Mouse (Mus musculus) hindbrain, embryonic 13.5 days (tissue): Measurements from ENCODE around the gene Adam21. TPM values are rescaled to one million over a fixed set of nuclear protein-coding genes. Genes with fewer than 3 reads are reported as not detected.
A peak's percentile ranks its signal among the peaks of the same experiment; 100 is the strongest.
"Not testable (repeated sequence)": the region's sequence is repeated elsewhere in the genome, so short reads cannot be mapped to it uniquely, and the experiment has no call there.

Experiments
- ATAC-seq: fragments of 200-750 bp; cut with Nextera tagmentation; 2 replicates; pipeline ENCODE4 v1.8.0; 2017; ENCODE audit warnings: moderate TSS enrichment; ENCODE audit not compliant: low FRiP score
- H3K27ac ChIP-seq: fragments of 300-500 bp; sonication (generic); 2 replicates; pipeline ENCODE4 v1.5.1; 2015; ENCODE audit warnings: inconsistent platforms, mild to moderate bottlenecking, moderate library complexity
- H3K27me3 ChIP-seq: fragments of 300-500 bp; sonication (generic); 2 replicates; pipeline ENCODE4 v1.6.1; 2015; ENCODE audit warnings: mild to moderate bottlenecking, inconsistent platforms
- H3K36me3 ChIP-seq: fragments of 300-500 bp; sonication (generic); 2 replicates; pipeline ENCODE4 v1.6.1; 2015; ENCODE audit warnings: mild to moderate bottlenecking, inconsistent platforms
- H3K4me1 ChIP-seq: fragments of 300-500 bp; sonication (generic); replicated peaks from 2 replicates; pipeline ENCODE4 v1.6.1; 2015; ENCODE audit warnings: inconsistent platforms
- H3K4me2 ChIP-seq: fragments of 300-500 bp; sonication (generic); 2 replicates; pipeline ENCODE4 v1.6.1; 2015; ENCODE audit warnings: inconsistent platforms, mild to moderate bottlenecking, moderate library complexity
- H3K4me3 ChIP-seq: fragments of 300-500 bp; sonication (generic); 2 replicates; pipeline ENCODE4 v1.5.1; 2015; ENCODE audit warnings: mild to moderate bottlenecking, inconsistent platforms
- H3K9ac ChIP-seq: fragments of 300-500 bp; sonication (generic); 2 replicates; pipeline ENCODE4 v1.6.1; 2015; ENCODE audit warnings: mild to moderate bottlenecking, inconsistent platforms
- H3K9me3 ChIP-seq: fragments of 300-500 bp; sonication (generic); 2 replicates; pipeline ENCODE4 v1.6.1; 2016; ENCODE audit warnings: inconsistent platforms
- WGBS: fragments of 180-500 bp; shearing (Covaris S2); methylation state at CpG from one replicate; pipeline ENCODE4 v1.1.7; 2015; 5-methylcytosine and 5-hydroxymethylcytosine counted together
- polyA plus RNA-seq: library from polyadenylated mRNA; unstranded; fragments of >200 nt; fragmentation: Nextera tagmentation; extraction: Ambion mirVana; gene quantifications from 2 replicates; pipeline ENCODE4 v1.2.1, GENCODE M21; 2015

Gene Adam21
- polyA plus RNA-seq, 1 experiment from 2014 or later, result 1.00 TPM

DNA sequence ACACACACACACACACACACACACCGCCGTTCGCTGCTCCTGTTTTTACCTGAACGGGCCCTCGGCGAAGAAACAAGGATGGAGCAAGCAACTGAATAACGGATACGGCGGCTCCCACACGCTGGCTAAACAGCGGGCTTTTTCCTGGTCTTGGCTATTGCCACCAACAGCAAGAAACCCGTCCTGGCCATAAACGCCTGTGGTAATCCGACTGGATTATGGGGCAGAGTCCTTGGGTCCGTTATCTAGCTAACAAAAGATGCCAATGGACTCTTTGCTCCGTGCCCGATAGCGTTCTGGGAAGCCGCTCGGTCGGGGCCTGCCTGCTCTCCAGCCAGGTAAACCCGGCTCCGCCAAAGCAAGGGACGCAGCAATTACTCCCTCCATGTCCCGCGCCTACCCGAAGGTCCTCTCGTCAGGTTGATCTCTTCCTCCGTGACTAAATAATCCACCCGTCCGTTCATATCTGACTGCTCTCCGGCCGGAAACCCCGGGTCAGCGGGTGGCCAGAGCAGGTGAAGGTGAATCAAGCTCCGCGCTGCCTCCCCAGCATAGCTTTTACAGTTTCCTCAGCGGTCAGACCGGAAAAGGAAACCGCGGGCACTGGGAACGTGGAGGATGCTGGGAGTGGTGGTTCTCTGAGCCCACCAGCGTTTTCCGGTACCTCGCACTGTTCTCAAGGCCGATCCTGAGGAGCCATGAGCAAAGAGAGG lies 35.8 kb downstream of the Adam21 start, which contains the start of the genes Gm20498 and Synj2bp:
Gene Gm20498 (minus strand): TSS at position 590 of the 713 bp plus-strand sequence.
Gene Synj2bp (minus strand): TSS at position 596 of the 713 bp plus-strand sequence.
- ATAC-seq, result peak; percentile 96
- Histone ChIP-seq H3K27me3 (no peaks in the 10 kb centered on the region), H3K27ac (peak within 1 kb of the TSS; percentile 87), H3K4me1 (peaks cover 21% of the 10 kb centered on the region), H3K4me3 (peak within 1 kb of the TSS; percentile 78), H3K36me3 (no peaks in the 10 kb centered on the region), H3K9ac (peak within 1 kb of the TSS; percentile 89), H3K9me3 (no peaks in the 10 kb centered on the region), H3K4me2 (peak within 1 kb of the TSS; percentile 68)
- WGBS, result 0% methylated on average over 46 of the region's 46 CpGs

DNA sequence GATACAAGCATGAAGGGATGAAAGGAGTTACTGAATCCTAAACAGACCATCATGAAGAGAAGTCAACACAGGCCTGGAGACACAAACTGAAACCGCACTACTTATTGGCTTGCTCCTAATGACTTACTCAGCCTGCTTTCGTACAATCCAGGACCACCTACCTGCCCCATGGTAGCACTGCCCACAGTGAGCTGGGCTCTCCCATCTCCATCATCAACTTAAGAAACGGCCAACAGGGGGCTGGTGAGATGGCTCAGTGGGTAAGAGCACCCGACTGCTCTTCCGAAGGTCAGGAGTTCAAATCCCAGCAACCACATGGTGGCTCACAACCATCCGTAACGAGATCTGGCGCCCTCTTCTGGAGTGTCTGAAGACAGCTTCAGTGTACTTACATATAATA lies 37.7 kb downstream of the Adam21 start:
- not testable (repeated sequence) for H3K4me2 ChIP-seq, H3K4me3 ChIP-seq, H3K27ac ChIP-seq, H3K9ac ChIP-seq, ATAC-seq, H3K9me3 ChIP-seq, H3K27me3 ChIP-seq, H3K36me3 ChIP-seq
- 80% methylated on average over 8 of the region's 8 CpGs for WGBS
- peaks cover 21% of the 10 kb centered on the region for H3K4me1 ChIP-seq

Other genes starting within 250 kb of the Adam21 start
- 4.9 and 5.2 TPM in 2 replicates for gene Slc8a3, start 235.3 kb downstream of the Adam21 start, polyA plus RNA-seq
- gene Gm4787, start 189.0 kb downstream of the Adam21 start, polyA plus RNA-seq, result 0.34 and 0.48 TPM in 2 replicates
- gene Adam4, start 146.5 kb downstream of the Adam21 start, polyA plus RNA-seq, result 0.50 and 0.61 TPM in 2 replicates
- gene Cox16, start 83.3 kb downstream of the Adam21 start, polyA plus RNA-seq, result 135 and 142 TPM in 2 replicates
- 32.0 and 37.7 TPM in 2 replicates for gene Gm20498, start 35.6 kb downstream of the Adam21 start, polyA plus RNA-seq
- gene Synj2bp, start 35.6 kb downstream of the Adam21 start, polyA plus RNA-seq, result 37.5 and 39.7 TPM in 2 replicates
- 50.1 and 51.9 TPM in 2 replicates for gene Med6, start 26.5 kb upstream of the Adam21 start, polyA plus RNA-seq
- 8.7 and 9.6 TPM in 2 replicates for gene Ttc9, start 62.8 kb upstream of the Adam21 start, polyA plus RNA-seq
- gene Map3k9, start 212.7 kb upstream of the Adam21 start, polyA plus RNA-seq, result 8.8 TPM in 2 replicates